Mouse (Mus musculus) kidney, adult 2 months (tissue): Measurements from ENCODE around the gene Fbxo22. TPM values are rescaled to one million over a fixed set of nuclear protein-coding genes. Genes with fewer than 3 reads are reported as not detected.
"Not testable (repeated sequence)": the region's sequence is repeated elsewhere in the genome, so short reads cannot be mapped to it uniquely, and the experiment has no call there.

ENCODE experiments used
- DNase-seq: peaks from one replicate; pipeline ENCODE4 v3.0.0; 2021
- H3K27ac ChIP-seq: fragments of 200-500 bp; 2 replicates; pipeline ENCODE4 v1.5.1; 2012; ENCODE audit warnings: low read depth, low read length, control low read depth, inconsistent platforms; ENCODE audit not compliant: insufficient read depth
- H3K27me3 ChIP-seq: fragments of 200-500 bp; replicated peaks from 2 replicates; pipeline ENCODE4 v1.6.1; 2012; ENCODE audit warnings: mild to moderate bottlenecking, moderate library complexity, low read length, inconsistent platforms; ENCODE audit not compliant: control insufficient read depth, insufficient read depth
- H3K36me3 ChIP-seq: fragments of 200-500 bp; 2 replicates; pipeline ENCODE4 v1.6.1; 2012; ENCODE audit warnings: mild to moderate bottlenecking, moderate library complexity, low read length, inconsistent platforms; ENCODE audit not compliant: control insufficient read depth, insufficient read depth
- H3K4me1 ChIP-seq: fragments of 200-500 bp; 2 replicates; pipeline ENCODE4 v1.6.1; 2011; ENCODE audit warnings: low read length; ENCODE audit not compliant: control insufficient read depth, insufficient read depth
- H3K4me3 ChIP-seq: fragments of 200-500 bp; 2 replicates; pipeline ENCODE4 v1.5.1; 2011; ENCODE audit warnings: mild to moderate bottlenecking, low read depth, low read length, control low read depth; ENCODE audit not compliant: insufficient read depth
- CTCF ChIP-seq: fragments of 200-500 bp; conservative IDR thresholded peaks from 2 replicates; pipeline ENCODE4 v1.5.1; 2011; ENCODE audit warnings: low read depth, mild to moderate bottlenecking, control low read depth, low read length, moderate library complexity, mixed read lengths; ENCODE audit not compliant: insufficient read depth, insufficient read length
- POLR2A ChIP-seq: fragments of 200-500 bp; IDR thresholded peaks from one replicate; pipeline ENCODE4 v1.6.1; 2011; ENCODE audit warnings: low read depth, low read length, control low read depth
- WGBS: fragments of 180-500 bp; shearing (Covaris S2); methylation state at CpG from one replicate; pipeline ENCODE4 v1.1.7; 2018; 5-methylcytosine and 5-hydroxymethylcytosine counted together
- polyA plus RNA-seq: library from polyadenylated mRNA; depleted of rRNA; stranded (reverse); fragments of >200 nt; gene quantifications from 2 replicates; pipeline ENCODE4 v1.2.3, GENCODE M21; 2012

Gene Fbxo22
- polyA plus RNA-seq, 1 experiment, result 27.7 TPM

GRCm38 (mm10) chr9:55236235-55237165 is 27.8 kb downstream of the Fbxo22 start:
- 48% methylated on average over 13 of the region's 13 CpGs for WGBS
- Histone ChIP-seq H3K4me3 (no peak overlapping the region), H3K36me3 (no peaks in the 10 kb centered on the region), H3K27me3 (no peaks in the 10 kb centered on the region), H3K4me1 (peaks cover 9% of the 10 kb centered on the region; the same call in 1 of the 2 replicates), H3K27ac (peak overlapping the region; percentile 24; the same call in 1 of the 2 replicates)
- no peak for TF ChIP-seq POLR2A
- TF ChIP-seq CTCF, result no peak
- peak; percentile 65 for DNase-seq

- H3K4me1 ChIP-seq, result no peaks in the 10 kb centered on the region
- H3K4me3 ChIP-seq, result no peak overlapping the region
- WGBS, result 91% methylated on average over 5 of the region's 5 CpGs
- DNase-seq, result no peak
- H3K27ac ChIP-seq, result no peak overlapping the region
- no peaks in the 10 kb centered on the region for H3K27me3 ChIP-seq
- H3K36me3 ChIP-seq, result no peaks in the 10 kb centered on the region
- TF ChIP-seq POLR2A (no peak), CTCF (no peak)
These were observed 32.1 kb downstream of the Fbxo22 start for GRCm38 (mm10) chr9:55240852-55241251.

GRCm38 (mm10) chr9:55241863-55242685 is 33.3 kb downstream of the Fbxo22 start:
- H3K27ac ChIP-seq, result no peak overlapping the region
- H3K4me1 ChIP-seq, result no peaks in the 10 kb centered on the region
- no peaks in the 10 kb centered on the region for H3K36me3 ChIP-seq
- DNase-seq, result peak; percentile 41
- TF ChIP-seq CTCF (peak; percentile 13; the same call in 1 of the 2 replicates), POLR2A (no peak)
- peak overlapping the region; percentile 38 for H3K4me3 ChIP-seq
- 30% methylated on average over 24 of the region's 24 CpGs for WGBS
- H3K27me3 ChIP-seq, result no peaks in the 10 kb centered on the region

- H3K4me1 ChIP-seq, result peaks cover 4% of the 10 kb centered on the region; the same call in 1 of the 2 replicates
- H3K36me3 ChIP-seq, result no peaks in the 10 kb centered on the region
- H3K27me3 ChIP-seq, result no peaks in the 10 kb centered on the region
- no peak overlapping the region for H3K4me3 ChIP-seq
- no peak for DNase-seq
- WGBS, result 75% methylated on average over 3 of the region's 3 CpGs
- no peak for TF ChIP-seq CTCF
- no peak for TF ChIP-seq POLR2A
- H3K27ac ChIP-seq, result no peak overlapping the region
These were observed 34.6 kb downstream of the Fbxo22 start for GRCm38 (mm10) chr9:55243280-55243679.

- no peak for DNase-seq
- WGBS, result 65% methylated on average over 3 of the region's 3 CpGs
- TF ChIP-seq CTCF (no peak), POLR2A (no peak)
- no peak overlapping the region for H3K27ac ChIP-seq
- peaks cover 4% of the 10 kb centered on the region; the same call in 1 of the 2 replicates for H3K4me1 ChIP-seq
- no peaks in the 10 kb centered on the region for H3K36me3 ChIP-seq
- H3K4me3 ChIP-seq, result no peak overlapping the region
- no peaks in the 10 kb centered on the region for H3K27me3 ChIP-seq
These were observed 35.4 kb downstream of the Fbxo22 start for GRCm38 (mm10) chr9:55244079-55244478.

GRCm38 (mm10) chr9:55245057-55245750 is 36.5 kb downstream of the Fbxo22 start:
- not testable (repeated sequence) for H3K4me1 ChIP-seq, H3K27ac ChIP-seq, H3K4me3 ChIP-seq, H3K36me3 ChIP-seq, DNase-seq, H3K27me3 ChIP-seq
- WGBS, result 71% methylated on average over 1 of the region's 1 CpGs
